Mouse (Mus musculus) CH12.LX (cell line): ENCODE results near the gene Nle1. TPM values are rescaled to one million over a fixed set of nuclear protein-coding genes. Genes with fewer than 3 reads are reported as not detected.

Experiments
- DNase-seq: peaks from one replicate; pipeline ENCODE4 v3.0.0-alpha.2; 2013; ENCODE audit errors: extremely low read depth
- H3K27ac ChIP-seq: 2 replicates; pipeline ENCODE4 v1.5.1; 2012; ENCODE audit warnings: low read depth, mild to moderate bottlenecking, control low read depth, moderate library complexity; ENCODE audit not compliant: insufficient read depth
- H3K27me3 ChIP-seq: replicated peaks from 2 replicates; pipeline ENCODE3; 2012; ENCODE audit warnings: inconsistent platforms
- H3K36me3 ChIP-seq, 2 experiments: replicated peaks in 1 of 2; 2 replicates each; pipeline versions ENCODE3 to v1.6.1; 2012; ENCODE audit warnings: inconsistent platforms in 1 of 2, low read length in 1 of 2, mild to moderate bottlenecking in 1 of 2, mixed read lengths in 1 of 2, moderate library complexity in 1 of 2; ENCODE audit not compliant: control insufficient read depth in 1 of 2, insufficient read depth in 1 of 2
- H3K4me1 ChIP-seq, 2 experiments: 2 replicates each; pipeline ENCODE4 v1.6.1; 2012; ENCODE audit warnings: inconsistent platforms in 1 of 2, moderate library complexity in 1 of 2; ENCODE audit not compliant: insufficient read depth in 2 of 2, control insufficient read depth in 1 of 2
- H3K4me2 ChIP-seq: 2 replicates; pipeline ENCODE4 v1.6.1; 2012; ENCODE audit warnings: low read depth, mild to moderate bottlenecking, control low read depth; ENCODE audit not compliant: poor library complexity, insufficient read depth, severe bottlenecking
- H3K4me3 ChIP-seq, 3 experiments: fragments of 150-350 bp in 1 of 3; sonication (generic) in 1 of 3; replicated peaks in 1 of 3; 2 replicates each; pipeline versions ENCODE3 to v1.5.1; 2011 to 2012; ENCODE audit warnings: low read depth in 2 of 3, low read length in 2 of 3, mild to moderate bottlenecking in 2 of 3, moderate library complexity in 2 of 3, control low read depth in 1 of 3, improper control_type of control experiment in 1 of 3, inconsistent platforms in 1 of 3, mixed read lengths in 1 of 3; ENCODE audit not compliant: poor library complexity in 1 of 3
- H3K79me2 ChIP-seq: replicated peaks from 2 replicates; pipeline ENCODE4 v1.6.1; 2012; ENCODE audit warnings: mild to moderate bottlenecking, moderate library complexity; ENCODE audit not compliant: control insufficient read depth, poor library complexity, insufficient read depth, severe bottlenecking; ENCODE audit errors: extremely low read depth
- H3K9ac ChIP-seq: 2 replicates; pipeline ENCODE4 v1.6.1; 2012; ENCODE audit warnings: low read depth, mild to moderate bottlenecking, control low read depth, moderate library complexity; ENCODE audit not compliant: insufficient read depth
- H3K9me3 ChIP-seq: replicated peaks from 2 replicates; pipeline ENCODE3; 2012; ENCODE audit warnings: low read length, inconsistent platforms, mixed read lengths
- BHLHE40 ChIP-seq: IDR thresholded peaks from 2 replicates; pipeline ENCODE4 v1.6.1; 2011; ENCODE audit warnings: mild to moderate bottlenecking, low read depth, low read length, improper control_type of control experiment
- CHD1 ChIP-seq: IDR thresholded peaks from 2 replicates; pipeline ENCODE4 v1.6.1; 2012; ENCODE audit warnings: low read depth, low read length, improper control_type of control experiment, inconsistent platforms
- CHD2 ChIP-seq: IDR thresholded peaks from 2 replicates; pipeline ENCODE4 v1.6.1; 2011; ENCODE audit warnings: low read length, improper control_type of control experiment
- CTCF ChIP-seq, 2 experiments: IDR thresholded peaks in 1 of 2; conservative IDR thresholded peaks in 1 of 2; 2 replicates each; pipeline ENCODE4 v1.5.1; 2011 to 2012; ENCODE audit warnings: low read depth in 2 of 2, low read length in 2 of 2, improper control_type of control experiment in 1 of 2, inconsistent platforms in 1 of 2, mild to moderate bottlenecking in 1 of 2, moderate library complexity in 1 of 2
- ELF1 ChIP-seq: IDR thresholded peaks from 2 replicates; pipeline ENCODE4 v1.6.1; 2014; ENCODE audit warnings: low read depth, mild to moderate bottlenecking, inconsistent platforms, low read length, improper control_type of control experiment
- EP300 ChIP-seq: IDR thresholded peaks from 2 replicates; pipeline ENCODE4 v1.6.1; 2011; ENCODE audit warnings: low read length, improper control_type of control experiment
- ETS1 ChIP-seq: conservative IDR thresholded peaks from 2 replicates; pipeline ENCODE4 v1.6.1; 2012; ENCODE audit warnings: low read depth, mild to moderate bottlenecking, inconsistent platforms, low read length, improper control_type of control experiment, moderate library complexity
- GABPA ChIP-seq: IDR thresholded peaks from 2 replicates; pipeline ENCODE4 v1.6.1; 2012; ENCODE audit warnings: low read depth, low read length, improper control_type of control experiment, inconsistent platforms; ENCODE audit not compliant: insufficient replicate concordance
- HCFC1 ChIP-seq: IDR thresholded peaks from 2 replicates; pipeline ENCODE4 v1.6.1; 2012; ENCODE audit warnings: low read depth, mild to moderate bottlenecking, inconsistent platforms, low read length, improper control_type of control experiment
- IRF4 ChIP-seq: IDR thresholded peaks from 2 replicates; pipeline ENCODE4 v1.6.1; 2014; ENCODE audit warnings: low read depth, mild to moderate bottlenecking, inconsistent platforms, low read length, improper control_type of control experiment
- JUN ChIP-seq: IDR thresholded peaks from 2 replicates; pipeline ENCODE4 v1.6.1; 2011; ENCODE audit warnings: low read depth, mild to moderate bottlenecking, low read length, improper control_type of control experiment, moderate library complexity; ENCODE audit not compliant: insufficient read depth
- KAT2A ChIP-seq: IDR thresholded peaks from 2 replicates; pipeline ENCODE4 v1.6.1; 2012; ENCODE audit warnings: low read length, improper control_type of control experiment, inconsistent platforms; ENCODE audit not compliant: insufficient replicate concordance
- MAFK ChIP-seq: IDR thresholded peaks from 2 replicates; pipeline ENCODE4 v1.6.1; 2011; ENCODE audit warnings: low read length, improper control_type of control experiment; ENCODE audit not compliant: insufficient replicate concordance
- MAX ChIP-seq: IDR thresholded peaks from 2 replicates; pipeline ENCODE4 v1.6.1; 2011; ENCODE audit warnings: low read length, improper control_type of control experiment
- MAZ ChIP-seq: IDR thresholded peaks from 2 replicates; pipeline ENCODE4 v1.6.1; 2012; ENCODE audit warnings: low read depth, mild to moderate bottlenecking, inconsistent platforms, low read length, improper control_type of control experiment, moderate library complexity
- MEF2A ChIP-seq: IDR thresholded peaks from 2 replicates; pipeline ENCODE4 v1.6.1; 2014; ENCODE audit warnings: low read depth, mild to moderate bottlenecking, inconsistent platforms, low read length, improper control_type of control experiment, borderline replicate concordance
- MXI1 ChIP-seq: IDR thresholded peaks from 2 replicates; pipeline ENCODE4 v1.6.1; 2011; ENCODE audit warnings: mild to moderate bottlenecking, low read depth, low read length, improper control_type of control experiment
- MYC ChIP-seq: IDR thresholded peaks from 2 replicates; pipeline ENCODE4 v1.6.1; 2011; ENCODE audit warnings: low read depth, mild to moderate bottlenecking, improper control_type of control experiment, low read length
- NRF1 ChIP-seq: IDR thresholded peaks from 2 replicates; pipeline ENCODE4 v1.6.1; 2014; ENCODE audit warnings: low read depth, mild to moderate bottlenecking, inconsistent platforms, low read length, improper control_type of control experiment, moderate library complexity
- POLR2AphosphoS2 ChIP-seq: IDR thresholded peaks from 2 replicates; pipeline ENCODE4 v1.6.1; 2011; ENCODE audit warnings: low read depth, low read length, improper control_type of control experiment
- RAD21 ChIP-seq: IDR thresholded peaks from 2 replicates; pipeline ENCODE4 v1.6.1; 2011; ENCODE audit warnings: low read depth, mild to moderate bottlenecking, low read length, improper control_type of control experiment, moderate library complexity
- RCOR1 ChIP-seq: conservative IDR thresholded peaks from 2 replicates; pipeline ENCODE4 v1.6.1; 2012; ENCODE audit warnings: low read depth, mild to moderate bottlenecking, inconsistent platforms, low read length, improper control_type of control experiment
- SIN3A ChIP-seq: IDR thresholded peaks from 2 replicates; pipeline ENCODE4 v1.6.1; 2012; ENCODE audit warnings: low read length, improper control_type of control experiment, inconsistent platforms
- SMC3 ChIP-seq: IDR thresholded peaks from 2 replicates; pipeline ENCODE4 v1.6.1; 2011; ENCODE audit warnings: low read depth, low read length, improper control_type of control experiment
- TBP ChIP-seq: conservative IDR thresholded peaks from 2 replicates; pipeline ENCODE4 v1.6.1; 2011; ENCODE audit warnings: low read depth, low read length, improper control_type of control experiment
- TCF12 ChIP-seq: IDR thresholded peaks from 2 replicates; pipeline ENCODE4 v1.6.1; 2014; ENCODE audit warnings: low read depth, mild to moderate bottlenecking, inconsistent platforms, low read length, improper control_type of control experiment
- UBTF ChIP-seq: IDR thresholded peaks from 2 replicates; pipeline ENCODE4 v1.6.1; 2012; ENCODE audit warnings: low read depth, mild to moderate bottlenecking, inconsistent platforms, low read length, improper control_type of control experiment, moderate library complexity
- USF2 ChIP-seq: conservative IDR thresholded peaks from 2 replicates; pipeline ENCODE4 v1.6.1; 2011; ENCODE audit warnings: low read depth, low read length, improper control_type of control experiment
- ZC3H11A ChIP-seq: IDR thresholded peaks from 2 replicates; pipeline ENCODE4 v1.6.1; 2012; ENCODE audit warnings: low read depth, mild to moderate bottlenecking, inconsistent platforms, low read length, improper control_type of control experiment
- ZKSCAN1 ChIP-seq: IDR thresholded peaks from 2 replicates; pipeline ENCODE4 v1.6.1; 2012; ENCODE audit warnings: low read depth, inconsistent platforms, low read length, improper control_type of control experiment, borderline replicate concordance
- ZMIZ1 ChIP-seq: IDR thresholded peaks from 2 replicates; pipeline ENCODE4 v1.6.1; 2012; ENCODE audit warnings: low read depth, mild to moderate bottlenecking, inconsistent platforms, low read length, improper control_type of control experiment
- ZNF384 ChIP-seq: IDR thresholded peaks from 2 replicates; pipeline ENCODE4 v1.6.1; 2012; ENCODE audit warnings: low read depth, low read length, improper control_type of control experiment, inconsistent platforms
- dilution Hi-C: fragments of 300-500 bp; cut with MboI; formaldehyde crosslinking; loops from 2 replicates; pipeline ENCODE4 v1.14.3; 2020; ENCODE audit warnings: low sequenced_read_pairs; ENCODE audit not compliant: extremely low pct_unique_long_range_greater_than_20kb, extremely low pct_ligation_motif_present
- in situ Hi-C: fragments of 300-500 bp; cut with MboI; formaldehyde crosslinking; loops from 3 replicates; pipeline ENCODE4 v1.14.3; 2019; ENCODE audit warnings: low sequenced_read_pairs, low pct_ligation_motif_present, low pct_unique_long_range_greater_than_20kb, mixed read lengths
- polyA plus RNA-seq: library from polyadenylated mRNA; unstranded; fragments of >175 nt; gene quantifications from 2 replicates; pipeline ENCODE4 v1.2.1, GENCODE M21; 2012; ENCODE audit warnings: low read depth; ENCODE audit not compliant: insufficient read length
- total RNA-seq, 2 experiments: library from RNA; depleted of rRNA; stranded (reverse); fragments of 300-350 nt in 1 of 2; fragments of >200 nt in 1 of 2; gene quantifications; 2 replicates each; pipeline ENCODE4 v1.2.3; 2012 to 2014

Gene Nle1
- total and polyA plus RNA-seq, 3 experiments: 54.9 to 107 (median 69.1) TPM

GRCm38 (mm10) chr11:82855327-82855973, 52.8 kb downstream of the Nle1 start:
- no peak for DNase-seq
- no peaks in the 10 kb centered on the region; a peak in 1 of 4 replicates for H3K4me1 ChIP-seq
- peaks cover 19% of the 10 kb centered on the region; the same call in 1 of the 2 replicates for H3K79me2 ChIP-seq
- no peak overlapping the region for H3K4me3 ChIP-seq
- no peak overlapping the region for H3K9ac ChIP-seq
- peak overlapping the region; percentile 63 for H3K27ac ChIP-seq
- no peak for TF ChIP-seq CTCF (conservative IDR thresholded peaks at IDR 0.05 in 1 of 2, IDR thresholded peaks at IDR 0.05 in 1 of 2; ENCODE audit: low read depth in 2 of 2, low read length in 2 of 2)
- 0 out of 2 replicates have a peak, but pooled peaks have one; percentile 32 for TF ChIP-seq SIN3A
- TF ChIP-seq EP300: no peak
- no peak for TF ChIP-seq GABPA
- TF ChIP-seq POLR2AphosphoS2: no peak
- TF ChIP-seq SMC3: no peak
- TF ChIP-seq ETS1: no peak
- peak; percentile 71; the same call in 1 of the 2 replicates for TF ChIP-seq MXI1
- no peak for TF ChIP-seq UBTF
- no peak for TF ChIP-seq TCF12
- TF ChIP-seq CHD1: peak; percentile 25; the same call in 1 of the 2 replicates
- TF ChIP-seq MEF2A: peak; percentile 32; the same call in 1 of the 2 replicates
- TF ChIP-seq MAX: no peak
- no peak for TF ChIP-seq ZKSCAN1
- TF ChIP-seq JUN: no peak
- no peak for TF ChIP-seq ZC3H11A
- TF ChIP-seq RCOR1: no peak
- no peak for TF ChIP-seq KAT2A
- no peak for TF ChIP-seq NRF1
- no peak for TF ChIP-seq MAZ
- TF ChIP-seq HCFC1: no peak
- TF ChIP-seq MAFK: no peak
- no peak for TF ChIP-seq CHD2
- TF ChIP-seq ZMIZ1: no peak
- peak; percentile 48; the same call in 1 of the 2 replicates for TF ChIP-seq IRF4
- TF ChIP-seq MYC: no peak
- 0 out of 2 replicates have a peak, but pooled peaks have one; percentile 20 for TF ChIP-seq BHLHE40
- TF ChIP-seq USF2: no peak
- no peak for TF ChIP-seq ZNF384
- TF ChIP-seq ELF1: no peak
- TF ChIP-seq RAD21: no peak
- no peak for TF ChIP-seq TBP
- TF ChIP-seq, all 38 proteins: peak for 6
- H3K4me2 ChIP-seq: no peak overlapping the region
- no peaks in the 10 kb centered on the region for H3K27me3 ChIP-seq
- dilution Hi-C loops (no loop called here), in situ Hi-C loops (no loop called here)
- H3K9me3 ChIP-seq: peaks cover 3% of the 10 kb centered on the region
- H3K36me3 ChIP-seq: no peaks in the 10 kb centered on the region
